Mouse (Mus musculus): ENCODE measurements around the gene Iqgap1. TPM values are rescaled to one million over a fixed set of nuclear protein-coding genes. Genes with fewer than 3 reads are reported as not detected.

The Iqgap1 gene
- 10 to 100 TPM; 40.9 to 43.2 TPM for total RNA-seq (2021)

GRCm38 (mm10) chr7:80825843-80826403 lies at the start of gene Iqgap1:
Iqgap1 (minus strand) TSS chr7:80825974.
- intact Hi-C loops (cut with DNase I): no loop called here
- no peak for DNase-seq

DNA sequence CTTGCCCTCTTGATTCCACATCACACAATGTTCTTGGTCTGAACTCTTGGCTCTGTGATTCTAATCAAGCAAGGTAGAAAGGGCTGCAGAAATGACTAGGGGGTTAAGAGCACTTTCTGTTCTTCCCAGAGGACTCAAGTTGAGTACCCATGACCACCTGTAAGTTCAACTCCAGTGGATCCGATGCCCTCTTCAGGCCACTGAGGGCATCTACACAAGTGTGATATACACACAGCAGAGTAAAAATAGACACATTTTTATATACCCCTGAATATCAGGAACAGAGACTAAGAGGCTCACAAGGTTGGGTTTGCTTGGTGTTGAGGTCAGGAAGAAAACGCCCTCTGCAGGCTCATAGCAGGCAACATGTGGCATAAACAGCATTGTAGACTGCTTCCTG lies 47.9 kb upstream of the Iqgap1 start:
- intact Hi-C loops (cut with DNase I): no loop called here
- DNase-seq: no peak

GRCm38 (mm10) chr7:80873038-80873437 lies 47.3 kb upstream of the Iqgap1 start:
- intact Hi-C loops (cut with DNase I): no loop called here
- DNase-seq: no peak

DNA sequence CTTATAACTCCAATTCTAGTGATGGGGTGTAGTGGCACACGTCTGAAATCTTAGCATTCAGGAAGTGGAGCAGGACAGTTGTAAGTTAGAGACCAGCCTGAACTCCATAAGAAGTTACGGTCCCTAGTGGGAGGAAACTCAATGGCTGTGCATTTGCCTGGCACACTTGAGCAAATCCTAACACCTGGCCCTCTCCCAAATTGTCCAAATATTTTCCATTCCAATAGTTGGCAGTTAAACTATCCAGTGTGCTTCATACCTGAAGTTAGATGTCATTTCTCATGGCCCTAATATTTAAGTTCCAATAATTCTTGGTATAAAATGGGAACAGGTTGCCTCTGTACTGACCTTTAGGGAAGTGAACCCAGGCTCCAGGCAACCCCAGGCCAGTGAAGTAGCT lies 42.9 kb upstream of the Iqgap1 start:
- no peak for DNase-seq
- intact Hi-C loops (cut with DNase I): no loop called here

DNA sequence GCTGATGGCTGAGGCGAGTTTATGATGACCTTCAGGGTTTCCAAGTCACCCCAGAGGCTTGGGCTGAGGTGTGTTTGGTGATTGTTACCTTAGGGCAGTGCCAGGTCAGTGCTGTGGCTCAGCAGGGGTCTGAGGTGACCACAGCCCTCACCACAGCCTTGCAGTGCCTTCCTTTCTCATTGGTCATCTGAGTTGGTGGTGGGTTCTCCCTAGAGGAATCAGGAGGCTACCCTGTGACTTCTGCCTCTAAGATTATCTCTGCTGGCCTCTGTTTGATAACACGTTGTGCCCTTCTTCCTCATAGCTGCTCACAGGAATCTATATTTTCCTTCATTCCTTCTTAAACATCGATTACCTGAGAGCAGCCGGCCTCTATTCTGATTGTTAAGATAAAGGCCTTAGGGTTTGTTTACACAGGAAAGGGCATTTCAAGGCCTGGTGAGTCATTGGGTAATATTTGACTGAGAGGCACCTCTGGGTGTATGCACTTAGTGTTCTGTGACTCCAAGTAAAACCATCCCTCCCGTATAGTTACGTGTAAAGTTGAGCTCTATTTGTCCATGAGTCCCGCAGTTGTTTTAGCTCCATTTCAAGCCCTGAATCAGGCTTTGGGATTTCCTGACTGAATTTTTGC lies 40.9 kb upstream of the Iqgap1 start:
- DNase-seq: no peak
- intact Hi-C loops (cut with DNase I): no loop called here

- intact Hi-C loops (cut with DNase I): no loop called here
- no peak for DNase-seq
Measured at GRCm38 (mm10) chr7:80865521-80865920, 39.7 kb upstream of the Iqgap1 start.

- DNase-seq: no peak
- intact Hi-C loops (cut with DNase I): no loop called here
Measured at GRCm38 (mm10) chr7:80864831-80865230, 39.1 kb upstream of the Iqgap1 start.

DNA sequence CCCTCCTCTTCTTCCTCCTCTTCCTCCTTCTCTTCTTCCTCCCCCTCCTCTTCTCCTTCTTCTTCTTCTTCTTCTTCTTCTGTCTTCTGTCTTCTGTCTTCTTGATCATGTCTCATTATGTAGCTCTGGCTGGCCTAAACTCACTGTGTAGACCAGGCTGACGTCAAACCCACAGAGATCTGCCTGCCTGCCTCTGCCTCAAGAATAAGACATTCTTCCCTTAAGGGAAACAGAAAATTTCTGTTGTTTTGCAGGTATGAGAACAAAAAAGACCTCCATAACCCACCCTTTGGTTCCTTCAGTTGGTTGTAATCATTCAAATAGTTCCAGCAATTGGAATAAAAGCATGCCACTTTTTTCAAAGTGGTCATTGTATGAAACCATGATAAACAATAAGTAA lies 38.4 kb upstream of the Iqgap1 start:
- DNase-seq: no peak
- intact Hi-C loops (cut with DNase I): no loop called here

DNA sequence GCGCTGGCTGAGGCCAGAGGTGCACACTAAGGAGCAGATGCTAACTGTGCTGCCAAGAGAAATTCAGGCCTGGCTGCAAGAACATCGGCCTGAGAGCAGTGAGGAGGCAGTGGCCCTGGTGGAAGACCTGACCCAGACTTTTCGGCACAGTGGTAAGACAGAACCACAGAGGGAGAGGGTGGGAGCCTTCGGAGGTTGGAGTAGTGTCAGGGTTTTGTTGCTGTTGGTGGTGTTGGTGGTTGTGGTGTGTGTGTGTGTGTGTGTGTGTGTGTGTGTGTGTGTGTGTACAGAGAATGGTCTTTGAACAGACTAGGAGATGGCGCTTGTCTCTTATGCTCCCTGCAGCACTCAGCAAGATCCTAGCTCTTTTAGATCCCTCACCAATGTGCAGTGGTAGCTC lies 37.7 kb upstream of the Iqgap1 start:
- DNase-seq: no peak

DNA sequence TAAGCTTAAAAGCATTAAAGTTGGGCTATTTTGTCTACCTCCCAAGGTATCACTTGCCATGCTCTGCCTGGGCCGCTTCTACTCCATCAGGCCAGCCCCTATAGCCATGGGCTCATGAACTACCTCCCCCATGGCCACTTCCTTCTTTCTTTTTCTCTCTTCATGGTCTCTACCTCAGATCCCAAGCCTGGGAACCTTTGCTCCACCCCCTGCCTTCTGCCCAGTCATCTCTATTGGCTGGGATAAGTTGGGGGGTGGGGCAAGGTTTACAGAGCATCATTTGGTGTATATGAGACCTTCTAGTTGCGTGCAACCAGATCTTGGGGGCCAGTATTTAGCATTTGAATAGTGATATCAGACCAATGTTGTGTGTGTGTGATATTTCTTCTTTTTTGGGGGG lies 36.7 kb upstream of the Iqgap1 start:
- DNase-seq: no peak
- intact Hi-C loops (cut with DNase I): no loop called here

More for the DNA sequence above, 37.7 kb upstream of the Iqgap1 start:
- intact Hi-C loops (cut with DNase I): no loop called here

GRCm38 (mm10) chr7:80860729-80861274 lies 35.0 kb upstream of the Iqgap1 start, which contains the start of gene Zscan2:
Zscan2 (plus strand) TSS chr7:80860920.
- intact Hi-C loops (cut with DNase I): no loop called here
- DNase-seq: peak; percentile 92

DNA sequence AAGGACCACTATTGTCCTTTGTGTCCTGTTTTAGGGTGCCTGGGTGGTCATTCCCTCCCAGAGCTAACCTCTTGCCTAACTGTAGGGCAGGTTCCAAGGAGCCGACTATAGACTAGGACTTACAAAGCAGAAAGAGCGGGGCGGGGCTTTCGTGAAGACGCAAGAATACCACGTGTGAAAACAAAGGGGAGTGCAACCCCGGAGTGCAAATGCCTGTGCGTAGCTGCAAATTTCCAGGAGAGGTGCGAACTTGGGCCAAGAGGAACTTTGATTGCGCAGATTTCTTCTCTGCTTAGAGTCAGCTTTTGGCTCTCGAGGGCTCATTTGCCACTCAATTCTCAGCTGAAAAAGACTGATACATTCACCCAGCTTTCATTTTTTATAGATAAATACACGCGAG lies 34.5 kb upstream of the Iqgap1 start:
- intact Hi-C loops (cut with DNase I): no loop called here
- peak; percentile 33 for DNase-seq

GRCm38 (mm10) chr7:80857181-80857580 lies 31.4 kb upstream of the Iqgap1 start:
- intact Hi-C loops (cut with DNase I): no loop called here

GRCm38 (mm10) chr7:80855316-80855715 lies 29.5 kb upstream of the Iqgap1 start:
- intact Hi-C loops (cut with DNase I): no loop called here
- DNase-seq: no peak

More at GRCm38 (mm10) chr7:80857181-80857580, 31.4 kb upstream of the Iqgap1 start:
- peak; percentile 82 for DNase-seq

DNA sequence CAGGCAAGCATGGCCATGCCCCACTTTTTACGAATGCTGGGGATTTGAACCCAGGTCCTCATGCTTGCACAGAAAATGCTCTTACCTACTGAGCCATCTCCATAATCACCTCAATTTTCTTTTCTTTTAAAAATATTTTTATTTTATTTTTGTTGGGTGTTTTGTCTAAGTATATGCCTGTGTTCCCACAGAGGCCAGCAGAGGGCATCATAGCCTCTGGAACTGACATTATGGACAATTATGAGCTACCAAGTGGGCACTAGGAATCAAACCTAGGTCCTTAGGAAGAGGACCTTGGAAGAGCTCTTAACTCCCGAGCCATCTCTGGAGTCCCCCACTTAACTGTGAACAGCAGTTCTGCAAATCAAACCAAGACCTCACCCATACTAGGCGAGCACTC lies 27.4 kb upstream of the Iqgap1 start:
- intact Hi-C loops (cut with DNase I): no loop called here

DNA sequence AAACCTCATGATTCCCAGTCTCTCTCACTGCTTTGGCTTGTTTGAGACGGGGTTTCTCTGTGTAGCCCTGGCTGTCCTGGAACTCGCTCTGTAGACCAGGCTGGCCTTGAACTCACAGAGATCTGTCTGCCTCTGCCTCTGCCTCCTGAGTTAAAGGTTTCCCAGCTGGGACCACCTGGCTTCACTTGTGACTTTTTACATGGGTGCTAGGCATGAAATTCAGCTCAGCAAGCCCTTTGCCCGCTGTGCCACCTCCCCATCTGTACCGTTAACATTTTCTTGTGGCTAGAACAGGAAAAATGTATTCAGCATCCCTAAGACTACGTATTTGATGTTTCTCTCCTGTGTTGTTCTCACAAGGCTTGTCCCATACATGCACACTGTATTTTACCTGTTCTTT lies 24.7 kb upstream of the Iqgap1 start:
- intact Hi-C loops (cut with DNase I): no loop called here
- DNase-seq: no peak

More for the DNA sequence above, 27.4 kb upstream of the Iqgap1 start:
- no peak for DNase-seq

- peak; percentile 21 for DNase-seq
- intact Hi-C loops (cut with DNase I): loop anchor here (5.0 kb wide), 1 partner anchor 117 kb away; no protein-coding TSS in a partner anchor
Measured at GRCm38 (mm10) chr7:80849710-80850109, 23.9 kb upstream of the Iqgap1 start.

- no peak for DNase-seq
- intact Hi-C loops (cut with DNase I): loop anchor here (5.0 kb wide), 1 partner anchor 117 kb away; no protein-coding TSS in a partner anchor
Measured at GRCm38 (mm10) chr7:80849267-80849666, 23.5 kb upstream of the Iqgap1 start.

DNA sequence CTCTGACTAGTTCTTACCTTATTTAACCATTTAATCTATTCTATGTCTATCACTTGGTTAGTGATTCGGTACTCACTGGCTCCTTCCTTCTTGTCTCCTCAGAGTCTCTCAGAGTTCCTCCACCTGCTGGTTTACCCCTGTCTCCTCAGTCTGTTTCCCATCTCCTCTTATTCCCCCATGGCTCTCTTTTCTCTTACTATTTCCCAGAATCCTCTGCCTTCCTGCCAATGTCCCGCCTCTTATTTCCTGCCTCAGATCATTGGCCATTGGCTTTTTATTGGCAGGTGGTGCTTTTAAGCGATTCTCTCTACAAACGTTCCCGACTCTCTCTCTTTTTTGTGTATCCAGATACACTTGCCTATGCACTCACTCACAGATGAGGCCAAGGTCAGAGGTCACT lies 20.9 kb upstream of the Iqgap1 start:
- intact Hi-C loops (cut with DNase I): loop anchor here (5.0 kb wide), 1 partner anchor 114 kb away; no protein-coding TSS in a partner anchor
- no peak for DNase-seq

DNA sequence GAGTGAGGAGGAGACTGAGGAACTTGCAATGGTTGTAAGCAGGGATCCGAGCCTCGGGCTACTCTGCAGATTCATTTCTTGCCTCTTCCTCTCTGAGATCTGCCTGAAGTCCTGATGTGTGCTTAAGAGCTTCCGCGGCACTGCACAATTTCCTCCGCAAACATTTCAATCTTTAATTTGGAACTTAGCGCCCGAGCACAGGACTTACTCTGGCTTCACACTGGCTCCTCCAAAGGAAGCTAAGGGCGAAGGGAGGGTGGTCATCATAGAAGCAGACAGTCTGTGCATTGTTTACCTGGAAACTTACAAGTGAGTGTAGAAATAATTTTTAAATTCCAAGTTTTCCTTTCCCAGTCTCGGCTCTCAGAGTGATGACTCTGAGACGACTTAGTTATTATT lies 20.5 kb upstream of the Iqgap1 start:
- DNase-seq: no peak
- intact Hi-C loops (cut with DNase I): loop anchor here (5.0 kb wide), 1 partner anchor 114 kb away; no protein-coding TSS in a partner anchor

DNA sequence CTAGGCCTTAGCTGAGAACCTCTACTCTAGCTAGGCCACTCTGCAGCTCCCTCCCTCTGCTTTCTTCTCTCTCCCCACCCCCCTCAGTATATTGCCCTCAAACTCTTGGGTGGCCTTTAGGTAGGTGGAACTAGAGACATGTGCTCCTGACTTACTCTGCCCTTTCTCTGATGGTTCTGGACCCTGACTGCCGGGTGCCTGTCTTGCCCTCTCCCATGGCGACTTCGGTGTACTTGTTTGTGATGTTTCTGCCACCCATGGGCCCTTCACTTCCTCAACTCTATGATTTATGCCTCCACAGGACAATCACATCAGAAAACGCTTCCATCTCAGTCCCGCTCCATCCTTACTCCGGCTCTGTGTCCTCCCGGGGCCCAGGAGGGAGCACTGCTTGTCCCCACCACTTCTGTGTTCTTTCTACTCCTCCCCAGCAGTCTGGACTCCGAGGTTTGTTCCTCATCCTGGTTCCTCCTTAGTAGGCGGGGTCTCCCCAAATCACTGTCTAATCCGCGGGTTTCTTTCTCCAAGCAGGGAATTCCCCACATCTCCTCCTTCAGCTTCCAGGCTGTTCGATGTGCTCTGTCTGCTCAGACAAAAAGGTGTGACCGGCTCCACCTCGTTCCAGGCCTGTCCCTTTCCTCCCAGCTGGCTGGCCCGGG lies 20.0 kb upstream of the Iqgap1 start:
- DNase-seq: no peak
- intact Hi-C loops (cut with DNase I): loop anchor here (5.0 kb wide), 1 partner anchor 113 kb away; no protein-coding TSS in a partner anchor
